In genomic region chr11:102411704-102412103, GRCm38 (mm10) we compare ENCODE assay signal across 9 mouse cellular contexts. TPM values are rescaled to one million over a fixed set of nuclear protein-coding genes. Genes with fewer than 3 reads are reported as not detected.
DNase-seq lines count a peak whose midpoint lies in the region; ATAC-seq lines count a peak whose summit lies in the region.
"Had no signal": no experiment of that assay in that cellular context is flagged by ENCODE, and none has a peak within 500 bp of the region (broad histone marks: within the 10 kb centered on the region; RNA-seq: fewer than 3 reads in every experiment).

No protein-coding gene starts in this region.

- H3K4me1 ChIP-seq in lung, embryonic 15.5 days, result peaks cover 23% of the 10 kb centered on the region

- WGBS in lung, embryonic 15.5 days, result 6% methylated on average over 11 of the region's 11 CpGs

- peak; percentile 91 to 92 for DNase-seq in B cell, adult 2 months
- DNase-seq in R1 (ENCODE audit: low read depth, low spot score), result peak; percentile 91
- peak; percentile 92 to 93 for DNase-seq in cerebellum, postnatal 4 days (ENCODE audit: low spot score in 2 of 2)
- DNase-seq in heart, adult 18-20 months, result peak; percentile 92 to 96
- peak; percentile 76 to 92 for DNase-seq in layer of hippocampus, adult 8-10 months (ENCODE audit: low spot score in 2 of 2)
- DNase-seq in right cerebral cortex, postnatal 14 days, result peak; percentile 91
- DNase-seq in urinary bladder, postnatal 25 days (ENCODE audit: low spot score), result peak; percentile 92

- no peak for ATAC-seq in lung, embryonic 15.5 days (ENCODE audit: borderline replicate concordance, extremely low read depth, low FRiP score, low TSS enrichment)

- no peak overlapping the region for H3K9ac ChIP-seq in lung, embryonic 15.5 days
- H3K9ac ChIP-seq: hindbrain, embryonic 15.5 days had no signal

- H3K4me3 ChIP-seq in lung, embryonic 15.5 days, result no peak overlapping the region
- H3K4me3 ChIP-seq: hindbrain, embryonic 15.5 days had no signal

- H3K27ac ChIP-seq in lung, embryonic 15.5 days, result 0 out of 2 replicates have a peak overlapping the region, but pooled peaks have one; percentile 1
- H3K27ac ChIP-seq: hindbrain, embryonic 15.5 days had no signal

- no peaks in the 10 kb centered on the region for H3K9me3 ChIP-seq in lung, embryonic 15.5 days
- H3K9me3 ChIP-seq: hindbrain, embryonic 15.5 days had no signal

- H3K27me3 ChIP-seq in lung, embryonic 15.5 days, result no peaks in the 10 kb centered on the region
- H3K27me3 ChIP-seq: hindbrain, embryonic 15.5 days had no signal

- no peaks in the 10 kb centered on the region for H3K36me3 ChIP-seq in lung, embryonic 15.5 days
- H3K36me3 ChIP-seq: hindbrain, embryonic 15.5 days had no signal

- H3K4me2 ChIP-seq in lung, embryonic 15.5 days, result peak overlapping the region; percentile 9; the same call in 1 of the 2 replicates
- H3K4me2 ChIP-seq: hindbrain, embryonic 15.5 days had no signal

RNA-seq across cellular contexts. Expression of gene Slc25a39, which starts 4.0 kb away (rescaled TPM):
- 100 to 1,000 TPM; 187 to 194 TPM for total RNA-seq in heart, adult 18-20 months (2021)
- 10 to 100 TPM; 62.0 to 72.4 (median 64.6) TPM for total RNA-seq in layer of hippocampus, adult 8-10 months (2022)
- 240 and 247 TPM in 2 replicates for polyA plus RNA-seq in lung, embryonic 15.5 days (2015; fragmentation: Nextera tagmentation; extraction: Ambion mirVana)

RNA-seq across cellular contexts. Expression of gene Grn, which starts 18.4 kb away (rescaled TPM):
- 10 to 100 TPM; 82.0 to 98.0 TPM for total RNA-seq in heart, adult 18-20 months (2021)
- total RNA-seq in layer of hippocampus, adult 8-10 months (2022), result 100 to 1,000 TPM in 2 of 4 experiments, 10 to 100 TPM in 2; 61.9 to 191 (median 114) TPM
- 168 and 174 TPM in 2 replicates for polyA plus RNA-seq in lung, embryonic 15.5 days (2015; fragmentation: Nextera tagmentation; extraction: Ambion mirVana)

RNA-seq across cellular contexts. Expression of gene Rundc3a, which starts 18.5 kb away (rescaled TPM):
- total RNA-seq in heart, adult 18-20 months (2021), result under 1 TPM in 1 of 2 experiments, not detected in 1; 0.64 TPM
- 100 to 1,000 TPM; 420 to 453 (median 428) TPM for total RNA-seq in layer of hippocampus, adult 8-10 months (2022)
- polyA plus RNA-seq in lung, embryonic 15.5 days (2015; fragmentation: Nextera tagmentation; extraction: Ambion mirVana), result 1.6 and 2.0 TPM in 2 replicates

RNA-seq across cellular contexts. Expression of gene Fam171a2, which starts 35.8 kb away (rescaled TPM):
- 1 to 10 TPM; 3.4 to 4.8 TPM for total RNA-seq in heart, adult 18-20 months (2021)
- total RNA-seq in layer of hippocampus, adult 8-10 months (2022), result 10 to 100 TPM; 77.6 to 94.7 (median 85.7) TPM
- 4.7 and 6.9 TPM in 2 replicates for polyA plus RNA-seq in lung, embryonic 15.5 days (2015; fragmentation: Nextera tagmentation; extraction: Ambion mirVana)

RNA-seq across cellular contexts. Expression of gene Slc4a1, which starts 45.7 kb away (rescaled TPM):
- 1 to 10 TPM; 1.4 to 2.3 TPM for total RNA-seq in heart, adult 18-20 months (2021)
- under 1 TPM in 2 of 4 experiments, not detected in 2; 0.10 to 0.11 TPM for total RNA-seq in layer of hippocampus, adult 8-10 months (2022)
- polyA plus RNA-seq in lung, embryonic 15.5 days (2015; fragmentation: Nextera tagmentation; extraction: Ambion mirVana), result 10.1 and 14.0 TPM in 2 replicates

Comparison
In these comparisons a context has a peak if more than half of its experiments do, and no peak if none do; other contexts are left out.
1. RNA of gene Rundc3a, which starts 18.5 kb away (total RNA-seq): 420 to 453 TPM in layer of hippocampus, adult 8-10 months; 0.64 TPM in heart, adult 18-20 months; every median in the first group is over 100 times any median in the second.
2. Peak in every context shown above with its lines, with median percentiles within 50 percentile points of each other: DNase-seq.